Mouse (Mus musculus): ENCODE measurements at regions not wholly inside any gene's neighbourhood (a gene's known extent, or its start where the extent isn't known, plus 50 kb on each side); places are given as distances from the start of the nearest gene placed in this dataset.
A peak's percentile ranks its signal among the peaks of the same experiment; 100 is the strongest.

GRCm38 (mm10) chr2:171595240-171595639 lies 448.0 kb downstream of the Cbln4 start:
- H3K4me1 ChIP-seq (ENCODE audit: insufficient read depth): no peaks in the 10 kb centered on the region
- H3K36me3 ChIP-seq (ENCODE audit: insufficient read depth): no peaks in the 10 kb centered on the region
- ATAC-seq (no peak), DNase-seq (no peak)
- no peak overlapping the region for H3K4me2 ChIP-seq (ENCODE audit: low read depth)
- H3K9me3 ChIP-seq (ENCODE audit: low read length): no peaks in the 10 kb centered on the region
- H3K27ac ChIP-seq (ENCODE audit: low read depth, low read length): no peak overlapping the region
- no peak overlapping the region for H3K9ac ChIP-seq
- no peak overlapping the region for H3K4me3 ChIP-seq (ENCODE audit: low read depth, low read length)
- no peaks in the 10 kb centered on the region for H3K27me3 ChIP-seq (ENCODE audit: insufficient read depth, low read length)
- 76% methylated on average over 5 of the region's 5 CpGs for WGBS
- TF ChIP-seq CTCF (IDR thresholded peaks at IDR 0.05; ENCODE audit: low read depth): no peak

GRCm38 (mm10) chr2:171593884-171594283 lies 449.4 kb downstream of the Cbln4 start:
- H3K9me3 ChIP-seq (ENCODE audit: low read length): no peaks in the 10 kb centered on the region
- no peak overlapping the region for H3K4me2 ChIP-seq (ENCODE audit: low read depth)
- no peak overlapping the region for H3K4me3 ChIP-seq (ENCODE audit: low read depth, low read length)
- ATAC-seq: no peak
- no peaks in the 10 kb centered on the region for H3K36me3 ChIP-seq (ENCODE audit: insufficient read depth)
- H3K4me1 ChIP-seq (ENCODE audit: insufficient read depth): no peaks in the 10 kb centered on the region
- 12% methylated on average over 3 of the region's 3 CpGs for WGBS
- TF ChIP-seq CTCF (IDR thresholded peaks at IDR 0.05; ENCODE audit: low read depth): no peak
- H3K27ac ChIP-seq (ENCODE audit: low read depth, low read length): no peak overlapping the region
- H3K27me3 ChIP-seq (ENCODE audit: insufficient read depth, low read length): no peaks in the 10 kb centered on the region
- peak; percentile 11 for DNase-seq
- H3K9ac ChIP-seq: no peak overlapping the region

GRCm38 (mm10) chr2:171592315-171592714 lies 451.0 kb downstream of the Cbln4 start:
- DNase-seq (no peak), ATAC-seq (no peak)
- no peaks in the 10 kb centered on the region; the same call in 1 of the 2 replicates for H3K4me1 ChIP-seq (ENCODE audit: insufficient read depth)
- TF ChIP-seq CTCF (IDR thresholded peaks at IDR 0.05; ENCODE audit: low read depth): no peak
- H3K9ac ChIP-seq: no peak overlapping the region
- WGBS: 85% methylated on average over 6 of the region's 6 CpGs
- no peak overlapping the region for H3K27ac ChIP-seq (ENCODE audit: low read depth, low read length)
- no peak overlapping the region for H3K4me2 ChIP-seq (ENCODE audit: low read depth)
- H3K9me3 ChIP-seq (ENCODE audit: low read length): no peaks in the 10 kb centered on the region
- H3K36me3 ChIP-seq (ENCODE audit: insufficient read depth): no peaks in the 10 kb centered on the region
- no peak overlapping the region for H3K4me3 ChIP-seq (ENCODE audit: low read depth, low read length)
- H3K27me3 ChIP-seq (ENCODE audit: insufficient read depth, low read length): no peaks in the 10 kb centered on the region

- no peaks in the 10 kb centered on the region for H3K9me3 ChIP-seq (ENCODE audit: low read length)
- H3K4me3 ChIP-seq (ENCODE audit: low read depth, low read length): no peak overlapping the region
- no peak for TF ChIP-seq CTCF (IDR thresholded peaks at IDR 0.05; ENCODE audit: low read depth)
- H3K4me2 ChIP-seq (ENCODE audit: low read depth): no peak overlapping the region
- H3K9ac ChIP-seq: no peak overlapping the region
- H3K36me3 ChIP-seq (ENCODE audit: insufficient read depth): no peaks in the 10 kb centered on the region
- H3K27me3 ChIP-seq (ENCODE audit: insufficient read depth, low read length): no peaks in the 10 kb centered on the region
- H3K27ac ChIP-seq (ENCODE audit: low read depth, low read length): no peak overlapping the region
- no peak for ATAC-seq
- 69% methylated on average over 4 of the region's 4 CpGs for WGBS
- no peak for DNase-seq
- H3K4me1 ChIP-seq (ENCODE audit: insufficient read depth): no peaks in the 10 kb centered on the region; the same call in 1 of the 2 replicates
Observed at GRCm38 (mm10) chr2:171588158-171588557, 455.1 kb downstream of the Cbln4 start.

GRCm38 (mm10) chr2:171587635-171588034 lies 455.6 kb downstream of the Cbln4 start:
- TF ChIP-seq CTCF (IDR thresholded peaks at IDR 0.05; ENCODE audit: low read depth): no peak
- no peak overlapping the region for H3K4me3 ChIP-seq (ENCODE audit: low read depth, low read length)
- H3K36me3 ChIP-seq (ENCODE audit: insufficient read depth): no peaks in the 10 kb centered on the region
- no peak overlapping the region for H3K27ac ChIP-seq (ENCODE audit: low read depth, low read length)
- H3K4me2 ChIP-seq (ENCODE audit: low read depth): no peak overlapping the region
- ATAC-seq: peak; percentile 76
- no peaks in the 10 kb centered on the region for H3K27me3 ChIP-seq (ENCODE audit: insufficient read depth, low read length)
- no peak overlapping the region for H3K9ac ChIP-seq
- WGBS: 44% methylated on average over 9 of the region's 9 CpGs
- H3K4me1 ChIP-seq (ENCODE audit: insufficient read depth): no peaks in the 10 kb centered on the region; the same call in 1 of the 2 replicates
- H3K9me3 ChIP-seq (ENCODE audit: low read length): no peaks in the 10 kb centered on the region
- DNase-seq: peak; percentile 71

- Histone ChIP-seq H3K9me3 (ENCODE audit: low read length) (no peaks in the 10 kb centered on the region), H3K4me1 (ENCODE audit: insufficient read depth) (no peaks in the 10 kb centered on the region; the same call in 1 of the 2 replicates), H3K9ac (no peak overlapping the region), H3K27ac (ENCODE audit: low read depth, low read length) (no peak overlapping the region), H3K36me3 (ENCODE audit: insufficient read depth) (no peaks in the 10 kb centered on the region), H3K4me2 (ENCODE audit: low read depth) (no peak overlapping the region), H3K27me3 (ENCODE audit: insufficient read depth, low read length) (no peaks in the 10 kb centered on the region), H3K4me3 (ENCODE audit: low read depth, low read length) (no peak overlapping the region)
- WGBS: 95% methylated on average over 4 of the region's 4 CpGs
- ATAC-seq (no peak), DNase-seq (no peak)
- TF ChIP-seq CTCF (IDR thresholded peaks at IDR 0.05; ENCODE audit: low read depth): no peak
Observed at GRCm38 (mm10) chr2:171586853-171587220, 456.4 kb downstream of the Cbln4 start.

- WGBS: 92% methylated on average over 6 of the region's 6 CpGs
- Histone ChIP-seq H3K4me1 (ENCODE audit: insufficient read depth) (no peaks in the 10 kb centered on the region; the same call in 1 of the 2 replicates), H3K36me3 (ENCODE audit: insufficient read depth) (no peaks in the 10 kb centered on the region), H3K9ac (no peak overlapping the region), H3K27ac (ENCODE audit: low read depth, low read length) (no peak overlapping the region), H3K4me2 (ENCODE audit: low read depth) (no peak overlapping the region), H3K9me3 (ENCODE audit: low read length) (no peaks in the 10 kb centered on the region), H3K27me3 (ENCODE audit: insufficient read depth, low read length) (no peaks in the 10 kb centered on the region), H3K4me3 (ENCODE audit: low read depth, low read length) (no peak overlapping the region)
- ATAC-seq (no peak), DNase-seq (no peak)
- TF ChIP-seq CTCF (IDR thresholded peaks at IDR 0.05; ENCODE audit: low read depth): no peak
Observed at GRCm38 (mm10) chr2:171586217-171586852, 456.9 kb downstream of the Cbln4 start.
